ENCODE assay signal across 19 mouse cellular contexts in genomic region chr3:57551210-57551609, GRCm38 (mm10).
"Had no signal": no experiment of that assay in that cellular context is flagged by ENCODE, and none has a peak within 500 bp of the region (broad histone marks: within the 10 kb centered on the region; RNA-seq: fewer than 3 reads in every experiment).

No protein-coding gene starts in this region.

- H3K9ac ChIP-seq: limb, embryonic 12.5 days; liver, embryonic 13.5 days; neural tube, embryonic 12.5 days had no signal

- H3K9me3 ChIP-seq: limb, embryonic 12.5 days; liver, embryonic 13.5 days; neural tube, embryonic 12.5 days had no signal

- H3K36me3 ChIP-seq: limb, embryonic 12.5 days; liver, embryonic 13.5 days; neural tube, embryonic 12.5 days had no signal

- H3K4me1 ChIP-seq: liver, embryonic 13.5 days; neural tube, embryonic 12.5 days had no signal

- H3K4me3 ChIP-seq: left cerebral cortex, adult 2 months; limb, embryonic 12.5 days; liver, embryonic 13.5 days; neural tube, embryonic 12.5 days had no signal

- H3K4me2 ChIP-seq: limb, embryonic 12.5 days; liver, embryonic 13.5 days; midbrain, embryonic 11.5 days; neural tube, embryonic 12.5 days had no signal

- H3K27me3 ChIP-seq: limb, embryonic 12.5 days; neural tube, embryonic 12.5 days had no signal

- ATAC-seq: intestine, postnatal 0 days had no signal

- H3K27ac ChIP-seq: kidney, postnatal 0 days; left cerebral cortex, adult 2 months; limb, embryonic 12.5 days; liver, embryonic 13.5 days; neural tube, embryonic 12.5 days; stomach, postnatal 0 days had no signal

- DNase-seq: kidney, adult 2 months; kidney, postnatal 25 days; layer of hippocampus, postnatal 36 days; liver, embryonic 13.5 days; lung, adult 2 months; lung, postnatal 14 days; lung, postnatal 4 days; midbrain, embryonic 14.5 days; right cerebral cortex, adult 18-20 months; right cerebral cortex, postnatal 14 days; right cerebral cortex, postnatal 4 days; thymus, postnatal 25 days had no signal
